Mouse (Mus musculus) heart, postnatal 14 days (tissue): Measurements from ENCODE around the gene Sstr4. TPM values are rescaled to one million over a fixed set of nuclear protein-coding genes. Genes with fewer than 3 reads are reported as not detected.

Source experiments
- DNase-seq, 2 experiments: peaks; one replicate each; pipeline ENCODE4 v3.0.0; 2021 to 2022
- intact Hi-C: fragments of 180-260 bp; cut with DNase I; formaldehyde crosslinking; loops from one replicate; pipeline ENCODE4 v1.15.1; 2025
- total RNA-seq, 2 experiments: library from RNA; stranded (reverse); gene quantifications; 2 replicates each; pipeline ENCODE4 v1.2.3; 2021

Sstr4 gene
- total RNA-seq, 2 experiments from 2014 or later = 0.72 to 1.4 TPM

DNA sequence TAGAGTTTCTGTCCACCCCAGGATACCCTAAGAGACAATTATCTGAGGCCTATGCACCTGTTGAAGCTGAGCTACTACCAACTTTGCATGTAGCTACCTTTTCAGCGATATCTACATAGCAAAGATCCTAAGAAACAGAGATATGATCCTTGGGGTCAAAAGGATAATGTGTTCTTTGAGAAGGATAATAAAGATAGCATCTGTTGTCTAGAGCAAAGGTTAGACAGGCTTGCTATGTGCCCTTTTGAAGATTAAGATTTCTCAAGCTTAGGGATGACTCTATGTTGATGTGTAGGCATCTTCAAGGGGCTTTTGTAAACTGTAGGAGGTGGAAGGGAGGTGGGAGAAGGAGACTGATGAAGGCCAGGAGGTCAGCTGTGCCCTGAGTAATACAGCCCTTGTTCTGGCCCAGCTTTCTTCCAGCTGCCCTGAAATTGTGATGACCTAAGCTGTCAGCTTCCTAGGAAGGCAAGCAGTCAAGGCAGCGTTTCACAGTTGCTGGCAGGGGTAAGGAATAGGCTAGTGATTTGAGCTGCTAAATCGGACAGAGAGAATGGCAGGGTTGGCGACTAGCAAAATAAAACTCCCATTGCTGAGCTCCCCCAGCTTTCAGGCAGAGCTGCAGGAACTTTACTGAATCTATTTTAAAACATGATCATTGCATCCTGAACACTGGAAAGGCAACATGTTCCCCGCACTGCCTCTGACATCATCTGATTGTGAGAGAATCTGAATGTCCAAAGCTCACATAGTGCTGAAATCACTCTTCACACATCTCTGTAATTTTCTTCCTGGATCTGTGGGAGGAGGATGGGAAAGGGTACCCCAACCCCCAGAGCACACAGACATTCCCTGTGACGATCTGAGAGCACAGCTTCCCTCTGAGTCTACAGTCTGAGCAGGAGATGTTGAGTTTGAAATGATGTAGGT, 7.2 kb upstream of the Sstr4 start:
- DNase-seq = no peak
- intact Hi-C loops = no loop called here

DNA sequence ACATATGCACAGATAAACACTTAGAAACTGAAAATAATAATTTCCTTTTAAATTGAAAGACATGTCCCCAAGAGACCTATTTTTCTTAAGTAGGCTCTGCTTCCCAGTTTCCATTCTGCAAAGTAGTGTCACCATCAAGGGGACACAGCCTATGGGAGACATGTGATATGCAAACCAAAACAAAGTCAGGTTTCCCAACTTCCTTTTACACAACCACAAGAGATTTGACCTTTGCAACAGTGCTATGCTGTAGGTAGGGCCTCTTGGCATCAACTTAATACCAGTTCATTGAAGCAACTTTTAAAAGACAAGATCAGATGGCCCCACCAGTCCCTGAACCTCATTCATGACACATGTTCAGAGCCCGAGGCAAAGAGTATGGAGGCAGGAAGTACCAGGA, 2.0 kb upstream of the Sstr4 start:
- intact Hi-C loops = no loop called here
- DNase-seq = no peak

DNA sequence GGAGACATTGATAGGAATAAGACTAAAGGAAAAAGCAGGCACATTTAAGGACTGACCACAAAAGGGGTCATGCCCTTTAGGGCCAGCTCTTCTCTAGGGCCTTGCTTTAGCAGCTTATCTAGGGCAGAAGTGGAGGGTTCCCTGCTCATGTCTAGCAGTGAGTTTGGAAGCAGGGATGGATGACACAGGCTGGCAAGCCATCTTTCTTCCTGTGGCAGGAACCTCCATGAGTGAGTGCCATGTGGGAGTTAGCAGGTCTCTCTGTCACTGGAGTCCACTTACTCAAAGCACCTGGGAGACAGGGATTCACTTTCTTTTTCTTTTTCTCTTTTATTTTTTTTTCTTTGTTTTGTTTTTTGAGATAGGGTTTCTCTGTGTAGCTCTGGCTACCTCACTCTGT, 1.3 kb upstream of the Sstr4 start:
- no peak for DNase-seq
- intact Hi-C loops = no loop called here

DNA sequence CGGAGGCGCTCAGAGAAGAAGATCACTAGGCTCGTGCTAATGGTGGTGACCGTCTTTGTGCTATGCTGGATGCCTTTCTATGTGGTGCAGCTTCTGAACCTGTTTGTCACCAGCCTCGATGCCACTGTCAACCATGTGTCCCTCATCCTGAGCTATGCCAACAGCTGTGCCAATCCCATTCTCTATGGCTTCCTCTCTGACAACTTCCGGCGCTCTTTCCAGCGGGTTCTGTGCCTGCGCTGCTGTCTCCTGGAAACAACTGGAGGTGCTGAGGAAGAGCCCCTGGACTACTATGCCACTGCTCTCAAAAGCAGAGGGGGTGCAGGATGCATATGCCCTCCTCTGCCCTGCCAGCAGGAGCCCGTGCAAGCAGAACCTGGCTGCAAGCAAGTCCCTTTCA, 1.1 kb downstream of the Sstr4 start:
- DNase-seq = no peak
- intact Hi-C loops = loop anchor here (5.0 kb wide), 1 partner anchor 49 kb away; no protein-coding TSS in a partner anchor

DNA sequence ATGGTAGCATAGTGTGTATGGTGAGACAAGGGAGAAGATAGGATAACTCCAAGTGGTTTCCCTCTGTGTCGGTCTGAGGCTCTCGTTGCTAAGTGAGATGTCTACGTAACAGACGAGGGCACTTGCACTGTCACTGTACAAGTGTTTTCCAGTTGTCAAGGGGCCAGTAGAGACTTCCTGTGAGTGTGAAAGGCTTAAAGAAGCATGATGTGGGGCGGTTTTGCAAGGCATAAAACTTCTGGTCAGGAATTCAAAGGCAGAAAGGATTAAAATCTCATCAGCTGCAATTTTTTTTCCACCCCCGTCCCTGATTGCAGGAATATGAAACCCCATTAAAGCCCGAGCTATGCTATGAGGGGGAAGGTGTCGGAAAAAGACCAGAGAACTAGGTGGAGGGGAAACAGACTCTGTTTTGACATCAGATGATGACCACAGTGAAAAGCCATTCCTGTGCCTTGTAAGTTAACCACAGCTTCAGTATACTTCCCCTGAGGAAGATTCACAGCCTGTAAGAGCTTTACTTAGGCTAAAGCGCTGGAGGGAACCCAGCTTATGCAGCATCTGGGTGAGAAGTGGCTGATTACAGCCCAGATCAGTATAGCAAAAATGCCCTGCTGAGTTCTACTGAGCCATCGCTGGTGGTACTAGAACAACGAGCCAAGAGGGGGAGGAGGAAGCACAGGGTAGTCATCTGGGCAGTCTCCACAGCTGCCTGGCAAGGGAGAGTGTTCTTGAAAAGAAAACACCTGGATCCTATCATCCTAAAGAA, 2.1 kb downstream of the Sstr4 start:
- intact Hi-C loops = loop anchor here (5.0 kb wide), 1 partner anchor 50 kb away; no protein-coding TSS in a partner anchor
- DNase-seq = peak in 1 of 2 experiments; percentile 21

DNA sequence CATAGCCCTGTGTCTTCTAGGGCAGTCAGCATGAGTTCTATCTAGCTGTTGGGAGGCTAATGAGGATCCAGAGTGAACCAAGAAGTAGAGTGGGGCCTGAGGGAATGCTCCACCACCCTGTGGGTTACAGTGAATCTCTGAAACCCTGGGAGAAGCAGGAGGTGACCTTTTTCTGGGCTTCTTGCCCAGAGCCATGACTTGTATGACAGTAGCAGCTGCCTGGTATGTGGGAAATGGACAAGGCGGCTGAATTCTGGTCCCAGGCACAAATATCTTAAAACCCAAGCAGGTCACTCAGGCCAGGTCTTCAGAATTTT, 2.6 kb downstream of the Sstr4 start:
- intact Hi-C loops = loop anchor here (5.0 kb wide), 1 partner anchor 50 kb away; no protein-coding TSS in a partner anchor
- DNase-seq = peak; percentile 48 to 67

DNA sequence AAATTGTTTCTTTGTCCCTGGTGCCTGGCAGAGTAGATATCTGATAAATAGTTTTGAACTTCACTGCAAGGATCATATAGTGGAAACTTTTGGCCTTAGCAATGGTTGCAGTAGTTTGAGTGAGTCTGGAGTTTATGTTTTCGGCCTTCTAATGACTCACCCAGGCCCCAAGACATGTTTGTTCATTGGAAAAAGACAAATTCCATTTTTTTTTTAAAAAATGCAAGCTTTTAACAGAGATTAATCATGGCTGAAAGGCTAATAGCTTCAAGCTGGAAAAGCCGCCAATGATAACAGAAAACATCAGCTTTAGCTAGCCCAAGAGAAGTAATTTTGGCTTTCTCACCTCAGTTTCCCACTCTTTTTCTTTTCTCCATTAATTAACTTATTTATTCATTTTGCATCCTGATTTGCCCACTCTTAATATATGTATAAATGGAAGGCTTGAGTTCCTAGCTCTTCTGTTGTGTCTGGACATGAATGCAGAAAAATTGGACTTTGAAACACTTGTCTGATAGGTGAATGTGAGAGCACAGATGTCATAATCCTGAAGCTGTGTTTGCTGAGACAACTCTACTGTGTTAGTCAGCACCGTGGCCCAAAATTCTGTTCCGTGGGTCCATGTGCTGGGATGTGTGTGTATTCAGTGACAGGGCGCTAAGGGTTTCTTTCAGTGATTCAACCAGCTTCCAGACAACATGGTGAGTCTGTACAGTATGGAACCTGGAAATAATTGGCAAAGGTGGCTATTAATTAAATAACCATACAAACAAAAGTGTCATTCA, 3.9 kb downstream of the Sstr4 start:
- intact Hi-C loops = loop anchor here (5.0 kb wide), 1 partner anchor 52 kb away; no protein-coding TSS in a partner anchor
- no peak for DNase-seq

DNA sequence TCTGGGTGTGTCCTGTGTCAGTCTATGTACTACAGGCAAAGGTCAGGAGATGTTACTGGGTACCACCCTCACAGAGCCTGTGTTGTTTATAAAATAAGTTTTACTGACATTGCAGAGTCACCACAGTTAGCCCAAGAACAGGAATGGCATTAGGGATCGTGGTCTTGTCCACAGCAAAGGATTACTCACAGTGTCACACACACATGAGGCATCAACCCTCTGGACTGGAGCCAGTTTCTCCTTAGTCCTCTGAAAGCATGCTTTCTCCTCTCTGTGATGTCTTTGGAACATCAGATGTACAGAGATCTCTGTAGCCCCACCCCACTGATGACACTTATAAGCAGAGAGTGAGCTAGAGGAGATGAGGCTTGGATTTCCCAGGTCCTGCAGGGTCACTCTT, 7.1 kb downstream of the Sstr4 start:
- intact Hi-C loops = loop anchor here (10.0 kb wide), 1 partner anchor 127 kb away; no protein-coding TSS in a partner anchor
- no peak for DNase-seq

DNA sequence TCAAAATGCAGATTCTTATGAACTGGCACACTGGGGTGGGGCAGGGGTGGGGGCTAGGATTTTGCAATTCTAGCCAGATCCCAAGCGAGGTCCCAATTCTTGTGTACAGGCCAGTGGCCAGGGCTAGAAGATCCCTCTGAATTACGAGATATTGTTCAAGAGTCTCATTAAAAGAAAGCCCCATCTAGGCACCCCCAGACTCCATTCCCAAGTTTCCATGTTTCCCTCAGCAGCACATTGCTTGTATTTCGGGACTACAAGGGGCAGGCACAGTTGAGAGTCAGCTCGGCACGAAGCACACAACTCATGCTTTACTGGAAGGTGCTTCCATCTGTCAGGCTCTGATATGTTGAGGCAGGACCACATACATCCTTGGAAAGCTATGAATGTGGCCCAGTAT, 9.8 kb downstream of the Sstr4 start:
- no peak for DNase-seq
- intact Hi-C loops = loop anchor here (5.0 to 10.0 kb wide), 6 partner anchors 130 to 283 kb away; no protein-coding TSS in a partner anchor

DNA sequence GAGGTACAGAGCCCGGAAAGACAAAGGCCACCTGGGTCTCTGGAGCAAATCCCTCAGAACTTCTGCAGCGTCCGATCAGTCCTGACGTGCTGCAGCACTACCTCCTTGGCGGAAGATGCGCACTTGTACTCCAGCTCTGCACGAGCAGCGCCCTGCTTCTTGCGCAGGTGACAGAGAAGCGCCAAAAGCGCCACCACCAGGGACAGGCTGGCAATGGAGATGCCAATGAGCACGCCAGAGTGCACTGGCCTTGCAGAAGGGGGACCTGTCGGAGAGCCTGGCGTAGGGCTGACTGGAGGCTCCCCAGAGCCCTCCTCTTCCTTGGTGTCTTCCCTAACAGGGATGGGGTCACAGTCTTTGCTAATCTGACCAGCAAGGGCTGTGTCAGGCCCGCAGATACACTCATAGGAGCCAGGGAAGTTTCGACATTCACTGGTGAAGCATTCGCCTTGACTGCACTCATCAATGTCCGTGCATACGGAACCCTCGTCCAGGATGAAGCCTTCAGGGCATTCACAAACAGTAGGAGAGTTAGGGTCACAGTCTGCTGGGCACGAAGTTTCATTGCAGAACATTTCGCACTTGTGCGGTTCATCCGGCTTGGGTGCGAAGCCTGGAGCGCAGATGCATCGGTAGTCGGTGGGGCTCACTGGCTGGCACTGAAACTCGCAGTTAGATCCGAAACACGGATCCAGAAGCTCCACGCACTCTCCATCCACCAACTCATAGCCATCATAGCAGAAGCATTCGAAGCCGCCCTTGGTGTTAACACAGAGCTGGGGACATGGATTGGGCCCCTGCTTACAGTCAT, 11.2 kb downstream of the Sstr4 start:
- intact Hi-C loops = loop anchor here (5.0 to 10.0 kb wide), 6 partner anchors 131 to 284 kb away; no protein-coding TSS in a partner anchor
- DNase-seq = peak; percentile 51 to 53

DNA sequence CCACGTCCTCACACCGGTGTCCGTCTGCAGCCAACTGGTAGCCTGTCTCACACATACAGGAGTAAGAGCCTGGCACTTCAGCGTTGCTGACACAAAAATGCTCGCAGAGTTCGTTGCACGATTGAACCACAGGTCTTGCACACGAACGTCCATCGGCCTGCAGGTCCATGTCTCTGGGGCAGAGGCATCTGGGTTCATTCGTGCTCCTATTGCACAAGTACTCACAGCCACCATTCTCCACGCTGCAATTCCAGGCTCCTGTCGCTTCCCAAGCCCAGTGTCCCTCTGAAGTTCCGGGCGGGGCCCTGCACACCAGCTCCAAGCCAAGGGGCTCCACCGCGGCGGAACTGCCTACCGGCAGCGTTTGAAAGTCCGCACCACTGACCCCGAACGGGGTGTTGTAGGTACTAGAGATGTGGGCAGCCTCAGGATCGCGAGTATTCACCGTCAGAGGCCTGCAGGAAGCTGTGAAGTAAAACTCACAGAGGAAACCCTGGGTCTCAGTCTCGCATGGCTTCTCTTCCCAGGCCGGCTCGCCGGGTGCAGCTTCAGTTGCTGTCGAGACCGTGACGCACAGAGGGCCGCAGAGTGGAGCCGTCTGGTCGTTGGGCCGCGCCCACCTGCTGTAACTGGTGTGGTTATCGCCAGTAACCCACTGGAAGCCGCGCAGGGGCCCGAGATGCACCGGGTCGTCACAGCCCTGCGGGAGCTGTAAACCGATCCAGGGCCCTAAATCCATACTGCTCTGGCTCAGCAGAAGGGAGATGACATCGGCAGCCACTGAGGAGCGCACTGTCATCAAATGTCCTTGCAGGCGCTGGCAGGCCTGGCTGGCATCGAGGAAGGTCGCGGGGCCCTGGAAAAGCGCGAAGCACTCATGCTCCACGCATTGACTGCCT, 12.1 kb downstream of the Sstr4 start:
- intact Hi-C loops = loop anchor here (5.0 to 10.0 kb wide), 6 partner anchors 130 to 285 kb away; no protein-coding TSS in a partner anchor
- DNase-seq = peak; percentile 54 to 64

DNA sequence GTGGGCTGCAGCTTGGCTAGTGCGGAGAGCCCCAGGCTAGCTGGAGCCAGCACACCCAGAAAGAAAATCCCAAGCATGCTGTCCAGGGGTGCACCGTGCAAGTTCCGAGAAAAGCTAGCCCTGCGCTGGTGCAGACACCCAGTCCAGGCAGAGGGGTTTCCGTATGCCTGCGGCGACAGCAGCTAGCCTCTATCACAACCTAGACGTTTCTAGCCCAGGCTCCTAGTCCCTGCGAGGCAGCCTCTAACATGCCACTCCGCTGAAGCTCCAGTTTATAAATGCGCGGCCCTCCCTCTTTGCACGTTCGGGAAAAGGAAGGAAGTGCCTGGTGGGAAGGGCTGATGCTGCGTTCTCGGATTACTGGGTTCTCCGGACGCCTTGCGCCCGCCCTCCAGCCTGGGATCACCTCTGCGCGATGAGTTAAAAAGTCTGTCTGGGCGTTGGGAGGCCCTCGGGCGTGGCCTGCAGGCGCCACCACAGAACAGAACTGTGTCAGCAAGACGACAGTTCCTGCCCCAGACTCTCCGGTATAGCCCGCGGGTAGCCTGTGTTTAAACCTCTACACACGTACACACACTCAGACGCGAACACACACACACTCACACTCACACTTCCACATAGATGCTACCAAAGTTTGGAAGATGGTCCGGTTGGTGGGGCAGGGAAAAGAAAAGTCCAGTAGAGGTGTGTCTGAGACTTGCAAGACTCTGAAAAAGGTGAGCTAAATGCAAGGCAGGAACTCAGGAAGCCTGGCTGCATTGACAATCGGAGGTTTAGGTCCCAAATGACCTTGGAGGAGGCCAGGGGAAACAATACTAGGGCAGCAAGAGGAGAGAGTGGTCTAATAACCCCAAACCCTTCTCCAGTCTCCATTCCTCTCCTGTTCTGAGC, 13.0 kb downstream of the Sstr4 start, which contains the start of gene Thbd:
Gene Thbd, minus strand, starts transcription at position 319 of the 891 bp plus-strand sequence.
- intact Hi-C loops = loop anchor here (5.0 to 10.0 kb wide), 6 partner anchors 129 to 286 kb away; no protein-coding TSS in a partner anchor
- peak; percentile 77 to 83 for DNase-seq

DNA sequence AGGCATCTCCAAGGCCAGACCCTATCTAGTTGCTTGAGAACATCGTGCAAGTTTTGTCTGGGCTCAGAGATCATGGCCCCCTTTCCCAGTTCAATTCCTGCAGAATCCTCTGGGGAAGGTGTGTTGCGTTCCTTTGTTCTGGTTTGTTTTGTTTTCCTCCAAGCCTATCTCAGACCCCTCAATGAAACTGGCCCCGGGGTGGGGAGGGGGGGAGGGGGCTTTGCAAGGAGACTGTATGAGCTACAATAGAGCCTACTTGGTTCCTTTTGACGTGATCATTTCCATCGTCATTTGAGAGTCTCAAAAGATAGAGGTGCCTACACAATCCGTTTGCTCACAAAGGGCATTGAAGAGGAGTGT, 13.6 kb downstream of the Sstr4 start:
- no peak for DNase-seq
- intact Hi-C loops = loop anchor here (5.0 to 10.0 kb wide), 6 partner anchors 129 to 286 kb away; no protein-coding TSS in a partner anchor

DNA sequence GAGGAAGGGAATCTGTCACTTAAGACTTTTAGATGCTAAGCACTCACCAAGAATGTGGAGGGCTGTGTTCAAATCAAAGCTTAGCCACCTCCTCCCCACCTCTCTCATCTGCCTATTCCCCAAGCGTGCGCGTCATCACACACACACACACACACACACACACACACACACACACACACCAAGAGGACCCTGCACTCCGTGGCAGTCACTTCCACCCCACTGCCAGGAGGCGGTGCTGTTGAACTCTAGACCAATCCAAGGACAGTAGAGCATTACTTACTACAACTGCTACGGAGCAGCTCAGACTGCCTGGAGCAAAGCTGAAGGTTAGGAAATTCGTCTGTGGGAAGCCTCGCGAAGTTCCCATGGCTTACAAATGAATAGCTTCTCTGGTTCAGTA, 14.0 kb downstream of the Sstr4 start:
- DNase-seq = peak; percentile 85 to 89
- intact Hi-C loops = loop anchor here (5.0 to 10.0 kb wide), 6 partner anchors 128 to 287 kb away; no protein-coding TSS in a partner anchor

DNA sequence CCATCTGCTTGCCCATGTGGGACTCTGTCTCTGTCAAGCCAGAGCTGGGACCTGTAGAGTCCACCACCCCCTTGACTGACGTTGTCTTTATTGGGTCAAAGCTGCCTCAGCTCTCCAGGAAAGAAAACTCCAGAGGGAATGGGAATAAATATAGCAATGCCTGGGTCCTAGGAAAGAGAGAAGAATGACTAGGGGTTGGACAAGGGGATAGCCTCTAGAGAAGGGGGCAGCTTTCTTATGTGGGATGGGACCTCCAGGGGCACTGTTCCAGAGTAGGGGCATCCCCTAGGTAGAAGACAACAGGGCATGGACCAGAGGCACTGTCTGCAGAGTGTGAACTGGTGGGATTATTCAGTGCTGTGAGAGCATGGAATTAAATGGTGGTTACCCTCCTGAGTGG, 14.7 kb downstream of the Sstr4 start:
- intact Hi-C loops = loop anchor here (5.0 to 10.0 kb wide), 6 partner anchors 127 to 288 kb away; no protein-coding TSS in a partner anchor
- no peak for DNase-seq

DNA sequence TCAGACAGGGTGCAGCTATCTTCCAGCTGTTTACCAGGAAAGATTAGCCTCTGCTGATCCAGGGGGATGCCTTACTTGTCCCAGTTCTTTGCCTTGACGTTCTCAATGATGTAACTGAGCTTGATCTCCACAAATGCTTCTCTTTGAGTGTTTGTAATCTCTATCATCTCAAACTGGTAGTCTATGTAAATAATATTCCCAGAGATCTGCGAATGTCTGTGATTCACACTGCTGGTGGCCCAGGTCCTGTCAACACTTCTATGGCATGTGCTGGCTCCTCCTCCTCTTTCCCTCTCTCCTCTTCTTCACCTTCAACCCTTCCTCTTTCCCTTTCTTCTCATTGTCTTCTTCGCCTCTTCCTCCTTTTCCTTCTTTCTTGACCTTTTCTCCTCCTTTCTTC, 24.0 kb downstream of the Sstr4 start:
- no peak for DNase-seq
- intact Hi-C loops = no loop called here

DNA sequence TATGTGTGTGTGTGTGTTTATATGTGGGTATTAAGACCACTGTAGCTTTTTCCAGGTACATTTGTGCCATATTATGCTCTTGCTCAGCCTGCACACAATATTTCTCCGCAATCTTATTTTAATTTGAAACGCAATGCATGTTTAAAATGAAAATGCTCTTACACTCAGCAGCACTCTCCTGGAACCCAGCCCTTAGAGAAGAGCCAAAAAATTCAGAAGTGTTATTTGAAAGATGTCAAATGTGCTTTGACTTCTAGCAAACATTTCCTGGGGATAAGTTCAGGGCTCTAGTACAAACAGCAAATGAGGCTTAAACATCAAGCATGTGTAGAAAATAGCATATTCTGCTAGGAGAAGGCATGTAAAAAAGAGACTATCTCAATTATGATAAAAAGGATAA, 24.6 kb downstream of the Sstr4 start:
- no peak for DNase-seq
- intact Hi-C loops = no loop called here
